Mouse (Mus musculus) gastrocnemius, adult 8-10 months (tissue): Measurements from ENCODE around the gene Msh4. TPM values are rescaled to one million over a fixed set of nuclear protein-coding genes. Genes with fewer than 3 reads are reported as not detected.
"Not testable (repeated sequence)": the region's sequence is repeated elsewhere in the genome, so short reads cannot be mapped to it uniquely, and the experiment has no call there.

Source experiments
- DNase-seq, 2 experiments: peaks; one replicate each; pipeline ENCODE4 v3.0.0; 2022; ENCODE audit warnings: low spot score in 2 of 2
- total RNA-seq, 4 experiments: library from RNA; stranded (reverse); gene quantifications; 2 replicates each; pipeline ENCODE4 v1.2.4; 2022

Msh4 gene
- total RNA-seq, 4 experiments from 2014 or later = 0.11 TPM; not detected in 3

- no peak for DNase-seq
Measured at GRCm38 (mm10) chr3:153911197-153911881, 5.4 kb upstream of the Msh4 start.

GRCm38 (mm10) chr3:153910489-153910888 lies 4.6 kb upstream of the Msh4 start:
- DNase-seq = no peak

GRCm38 (mm10) chr3:153908919-153909318 lies 3.0 kb upstream of the Msh4 start:
- no peak for DNase-seq

GRCm38 (mm10) chr3:153905251-153906135 lies 445 bp downstream of the Msh4 start:
- DNase-seq = no peak

- DNase-seq = peak in 1 of 2 experiments; percentile 17
Measured at GRCm38 (mm10) chr3:153904586-153904985, 1.4 kb downstream of the Msh4 start.

GRCm38 (mm10) chr3:153902595-153902994 lies 3.3 kb downstream of the Msh4 start:
- DNase-seq = no peak

- DNase-seq = no peak
Measured at GRCm38 (mm10) chr3:153901904-153902303, 4.0 kb downstream of the Msh4 start.

- DNase-seq = no peak
Measured at GRCm38 (mm10) chr3:153897216-153897615, 8.7 kb downstream of the Msh4 start.

- no peak for DNase-seq
Measured at GRCm38 (mm10) chr3:153895454-153895853, 10.5 kb downstream of the Msh4 start.

- DNase-seq = no peak
Measured at GRCm38 (mm10) chr3:153889188-153889781, 16.7 kb downstream of the Msh4 start.

GRCm38 (mm10) chr3:153888141-153888540 lies 17.8 kb downstream of the Msh4 start:
- no peak for DNase-seq

GRCm38 (mm10) chr3:153886296-153886695 lies 19.6 kb downstream of the Msh4 start:
- no peak for DNase-seq

GRCm38 (mm10) chr3:153871396-153871795 lies 34.5 kb downstream of the Msh4 start:
- no peak for DNase-seq

- DNase-seq = no peak
Measured at GRCm38 (mm10) chr3:153867149-153868136, 38.5 kb downstream of the Msh4 start.

GRCm38 (mm10) chr3:153864636-153865429 lies 41.1 kb downstream of the Msh4 start:
- no peak for DNase-seq

GRCm38 (mm10) chr3:153863816-153864215 lies 42.1 kb downstream of the Msh4 start:
- DNase-seq = no peak

- not testable (repeated sequence) for DNase-seq
Measured at GRCm38 (mm10) chr3:153860392-153860791, 45.5 kb downstream of the Msh4 start.

- DNase-seq = no peak
Measured at GRCm38 (mm10) chr3:153858350-153859001, 47.5 kb downstream of the Msh4 start.

GRCm38 (mm10) chr3:153852266-153852665 lies 53.7 kb downstream of the Msh4 start:
- no peak for DNase-seq

GRCm38 (mm10) chr3:153850759-153851158 lies 55.2 kb downstream of the Msh4 start:
- DNase-seq = no peak
